23 mouse cellular contexts compared by ENCODE assay signal in genomic region chrX:66676959-66677358, GRCm38 (mm10). TPM values are rescaled to one million over a fixed set of nuclear protein-coding genes. Genes with fewer than 3 reads are reported as not detected.
DNase-seq lines count a peak whose midpoint lies in the region; ATAC-seq lines count a peak whose summit lies in the region.
"Had no signal": no experiment of that assay in that cellular context is flagged by ENCODE, and none has a peak within 500 bp of the region (broad histone marks: within the 10 kb centered on the region; RNA-seq: fewer than 3 reads in every experiment).

No protein-coding gene starts in this region.

- intact Hi-C loops in left cerebral cortex, postnatal 10 days (cut with DNase I) = no loop called here
- intact Hi-C loops in left cerebral cortex, postnatal 36 days (cut with DNase I) = no loop called here

- peak; percentile 98 for ATAC-seq in frontal cortex, adult (ENCODE audit: low TSS enrichment)
- ATAC-seq: forebrain, embryonic 15.5 days; Patski had no signal

- DNase-seq in frontal cortex, postnatal 14 days (ENCODE audit: low spot score in 2 of 2) = no peak
- peak; percentile 2 for DNase-seq in left cerebral cortex, adult 18-20 months (ENCODE audit: low spot score in 2 of 2)
- DNase-seq in left cerebral cortex, postnatal 10 days (ENCODE audit: extremely low spot score in 1 of 2, low spot score in 2 of 2) = no peak
- DNase-seq in right cerebral cortex, adult 18-20 months = peak; percentile 2
- no peak for DNase-seq in right cerebral cortex, postnatal 14 days
- peak; percentile 7 for DNase-seq in left cerebral cortex, postnatal 36 days (ENCODE audit: low spot score in 2 of 2)
- DNase-seq in thymus, adult 18-20 months = no peak
- DNase-seq: adrenal gland, postnatal 10 days; adrenal gland, postnatal 36 days; B cell, adult 2 months; cerebellum, adult 11 months; cerebellum, adult 2 months; cerebellum, adult 9-11 months; cerebellum, postnatal 25 days; gastrocnemius, adult 2 months; gastrocnemius, postnatal 14 days; heart, adult 11 months had no signal

RNA-seq across cellular contexts. Expression of gene Slitrk2, which starts 27.8 kb away (rescaled TPM):
- 10 to 100 TPM; 32.1 to 36.1 TPM for total RNA-seq in left cerebral cortex, adult 18-20 months (2021)
- 10 to 100 TPM; 30.9 to 36.5 TPM for total RNA-seq in left cerebral cortex, postnatal 10 days (2021)
- 10 to 100 TPM; 32.4 to 34.7 TPM for total RNA-seq in left cerebral cortex, postnatal 36 days (2021)
- total RNA-seq: CH12.LX; common myeloid progenitor, adult 5-6 weeks; hematopoietic stem cell, adult 5-6 weeks had no signal

Comparison
In these comparisons a context has a peak if more than half of its experiments do, and no peak if none do; other contexts are left out.
1. DNase-seq: peak in left cerebral cortex, adult 18-20 months (2 of 2), right cerebral cortex, adult 18-20 months (single experiment) and left cerebral cortex, postnatal 36 days (2 of 2); none in frontal cortex, postnatal 14 days (0 of 2), left cerebral cortex, postnatal 10 days (0 of 2), right cerebral cortex, postnatal 14 days (single experiment) and thymus, adult 18-20 months (0 of 2).